Mouse (Mus musculus) MEL (cell line): ENCODE measurements around the gene Olfr450.

ENCODE experiments used
- CHD1 ChIP-seq: IDR thresholded peaks from 2 replicates; pipeline ENCODE4 v1.6.1; 2012; ENCODE audit warnings: low read depth, mild to moderate bottlenecking, inconsistent platforms, low read length, improper control_type of control experiment
- CHD2 ChIP-seq: IDR thresholded peaks from 2 replicates; pipeline ENCODE4 v1.6.1; 2011; ENCODE audit warnings: low read length, improper control_type of control experiment
- CTCF ChIP-seq, 3 experiments: IDR thresholded peaks in 2 of 3; conservative IDR thresholded peaks in 1 of 3; 2 replicates each; pipeline ENCODE4 v1.5.1; 2011 to 2012; ENCODE audit warnings: low read length in 3 of 3, low read depth in 2 of 3, mild to moderate bottlenecking in 2 of 3, improper control_type of control experiment in 1 of 3, inconsistent platforms in 1 of 3, mixed read lengths in 1 of 3, moderate library complexity in 1 of 3; ENCODE audit not compliant: control insufficient read depth in 1 of 3, insufficient read depth in 1 of 3, poor library complexity in 1 of 3, severe bottlenecking in 1 of 3
- EP300 ChIP-seq, 2 experiments: IDR thresholded peaks; 2 replicates each; pipeline ENCODE4 v1.6.1; 2011; ENCODE audit warnings: improper control_type of control experiment in 2 of 2, low read length in 2 of 2, low read depth in 1 of 2, mild to moderate bottlenecking in 1 of 2
- MAZ ChIP-seq: IDR thresholded peaks from 2 replicates; pipeline ENCODE4 v1.6.1; 2012; ENCODE audit warnings: low read depth, mild to moderate bottlenecking, inconsistent platforms, low read length, improper control_type of control experiment
- POLR2A ChIP-seq, 2 experiments: IDR thresholded peaks; 2 replicates each; pipeline ENCODE4 v1.6.1; 2011 to 2012; ENCODE audit warnings: low read length in 2 of 2, mild to moderate bottlenecking in 2 of 2, control low read depth in 1 of 2, improper control_type of control experiment in 1 of 2, low read depth in 1 of 2, moderate library complexity in 1 of 2; ENCODE audit not compliant: control insufficient read depth in 1 of 2, insufficient read depth in 1 of 2, poor library complexity in 1 of 2
- USF2 ChIP-seq, 2 experiments: IDR thresholded peaks; 2 replicates each; pipeline ENCODE4 v1.6.1; 2011 to 2012; ENCODE audit warnings: improper control_type of control experiment in 2 of 2, low read length in 2 of 2, borderline replicate concordance in 1 of 2, inconsistent platforms in 1 of 2, low read depth in 1 of 2, mild to moderate bottlenecking in 1 of 2; ENCODE audit not compliant: insufficient read depth in 1 of 2
- ZKSCAN1 ChIP-seq: IDR thresholded peaks from 2 replicates; pipeline ENCODE4 v1.6.1; 2012; ENCODE audit warnings: low read depth, mild to moderate bottlenecking, inconsistent platforms, low read length, improper control_type of control experiment, moderate library complexity

GRCm38 (mm10) chr6:42794982-42795381 lies 16.8 kb upstream of the Olfr450 start:
- TF ChIP-seq CTCF (IDR thresholded peaks at IDR 0.05 in 2 of 3, conservative IDR thresholded peaks at IDR 0.05 in 1 of 3; ENCODE audit: control insufficient read depth in 1 of 3, insufficient read depth in 1 of 3, low read depth in 2 of 3, low read length in 3 of 3, poor library complexity in 1 of 3, severe bottlenecking in 1 of 3): no peak
- TF ChIP-seq MAZ: no peak
- no peak for TF ChIP-seq ZKSCAN1
- TF ChIP-seq CHD1: no peak
- no peak for TF ChIP-seq EP300 (IDR thresholded peaks at IDR 0.05; ENCODE audit: low read depth in 1 of 2, low read length in 2 of 2)
- no peak for TF ChIP-seq CHD2
- TF ChIP-seq USF2 (IDR thresholded peaks at IDR 0.05; ENCODE audit: borderline replicate concordance in 1 of 2, insufficient read depth in 1 of 2, low read depth in 1 of 2, low read length in 2 of 2): no peak
- no peak for TF ChIP-seq POLR2A (IDR thresholded peaks at IDR 0.05; ENCODE audit: control insufficient read depth in 1 of 2, insufficient read depth in 1 of 2, low read depth in 1 of 2, low read length in 2 of 2, poor library complexity in 1 of 2)
